Mouse (Mus musculus) thymus, adult 2 months (tissue): Measurements from ENCODE around the gene Atp13a3.

ENCODE experiments used
- CTCF ChIP-seq: fragments of 200-500 bp; IDR thresholded peaks from 2 replicates; pipeline ENCODE4 v1.5.1; 2012; ENCODE audit warnings: mild to moderate bottlenecking, control low read depth, low read length, moderate library complexity, borderline replicate concordance; ENCODE audit not compliant: control insufficient read depth, poor library complexity, insufficient read depth; ENCODE audit errors: extremely low read depth
- POLR2A ChIP-seq: fragments of 200-500 bp; IDR thresholded peaks from 2 replicates; pipeline ENCODE4 v1.6.1; 2012; ENCODE audit warnings: mild to moderate bottlenecking, low read length, control low read depth, moderate library complexity; ENCODE audit not compliant: control insufficient read depth, poor library complexity, insufficient read depth; ENCODE audit errors: extremely low read depth

DNA sequence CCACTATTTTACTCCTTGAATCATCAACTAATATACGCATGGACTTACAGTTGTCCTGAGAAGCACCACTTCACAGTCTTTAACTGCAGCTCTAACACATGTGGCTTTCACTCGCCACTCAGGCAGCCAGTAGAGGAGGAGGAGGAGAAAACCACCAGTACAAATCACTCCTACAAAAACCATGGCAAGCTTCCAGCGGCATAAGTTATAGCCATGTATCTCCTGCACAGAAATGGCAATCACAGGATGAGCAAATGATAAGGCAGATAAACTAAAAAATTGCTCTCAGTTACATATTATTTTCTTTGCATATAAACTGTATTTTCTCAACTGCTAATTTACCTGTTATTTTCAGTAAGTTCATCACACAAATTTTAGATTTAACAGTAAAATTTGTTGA is 43.2 kb downstream of the Atp13a3 start:
- no peak for TF ChIP-seq CTCF
- TF ChIP-seq POLR2A = no peak
